Mouse (Mus musculus) heart, adult 2 months (tissue): ENCODE measurements around the gene Gm43552.

Source experiments
- CTCF ChIP-seq: fragments of 200-600 bp; IDR thresholded peaks from 2 replicates; pipeline ENCODE4 v1.8.1; 2022; ENCODE audit warnings: antibody characterized with exemption, mild to moderate bottlenecking, moderate library complexity
- POLR2A ChIP-seq: fragments of 200-500 bp; IDR thresholded peaks from 2 replicates; pipeline ENCODE4 v1.6.1; 2011; ENCODE audit warnings: mild to moderate bottlenecking, low read depth, low read length, control low read depth; ENCODE audit not compliant: insufficient read depth

GRCm38 (mm10) chr5:65524831-65525230, 32.2 kb upstream of the Gm43552 start:
- TF ChIP-seq POLR2A (no peak), CTCF (no peak)
